Mouse (Mus musculus): ENCODE data around the gene Adamts10.

The Adamts10 gene

DNA sequence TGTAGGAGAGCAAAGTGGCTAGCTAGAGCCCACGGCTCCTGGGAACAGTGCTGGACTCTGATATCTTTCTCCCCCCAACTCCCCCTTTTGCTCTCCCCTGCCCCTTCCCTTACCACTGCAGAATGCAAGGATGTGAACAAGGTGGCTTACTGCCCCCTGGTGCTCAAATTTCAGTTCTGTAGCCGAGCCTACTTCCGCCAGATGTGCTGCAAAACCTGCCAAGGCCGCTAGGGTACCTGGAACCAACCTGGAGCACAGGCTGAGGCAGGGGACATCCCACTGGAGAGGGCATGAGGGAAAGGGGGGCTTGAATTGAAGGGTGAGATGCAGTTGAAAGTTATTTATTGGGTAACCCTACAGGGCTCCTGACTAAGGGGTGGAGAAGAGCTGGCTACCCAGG lies 29.0 kb downstream of the Adamts10 start:
- peak in 1 of 2 experiments; percentile 64 for DNase-seq (ENCODE audit: low spot score in 2 of 2)

GRCm38 (mm10) chr17:33554536-33554935 lies 30.5 kb downstream of the Adamts10 start:
- DNase-seq (ENCODE audit: low spot score in 2 of 2): no peak

GRCm38 (mm10) chr17:33555223-33555855 lies 31.3 kb downstream of the Adamts10 start, which contains the start of gene Myo1f:
Gene Myo1f, plus strand, starts transcription at chr17:33555707.
- peak; percentile 19 to 60 for DNase-seq (ENCODE audit: low spot score in 2 of 2)

DNA sequence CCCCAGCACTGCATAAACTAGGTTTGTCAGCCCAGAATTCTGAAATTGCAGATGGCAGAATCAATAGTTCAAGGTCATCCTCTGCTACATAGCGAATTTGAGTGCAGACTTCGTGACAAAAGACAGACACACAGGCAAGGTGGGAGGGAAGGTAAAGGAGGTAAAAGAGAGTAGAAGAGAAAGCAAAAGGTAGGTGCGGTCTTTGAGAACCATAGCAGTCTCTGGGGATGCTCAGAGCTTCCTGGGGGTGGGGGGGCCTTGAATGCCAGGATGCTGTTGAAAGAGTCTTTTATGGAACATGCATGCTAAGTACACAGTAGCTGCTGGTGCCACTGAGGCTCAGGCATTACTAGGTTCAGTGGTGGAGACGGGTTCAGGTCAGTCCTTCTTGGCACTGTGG lies 33.9 kb downstream of the Adamts10 start:
- no peak for DNase-seq (ENCODE audit: low spot score in 2 of 2)

GRCm38 (mm10) chr17:33563527-33564076 lies 39.6 kb downstream of the Adamts10 start:
- no peak for DNase-seq (ENCODE audit: low spot score in 2 of 2)

- DNase-seq (ENCODE audit: low spot score in 2 of 2): no peak
Observed at GRCm38 (mm10) chr17:33564599-33564998, 40.6 kb downstream of the Adamts10 start.

DNA sequence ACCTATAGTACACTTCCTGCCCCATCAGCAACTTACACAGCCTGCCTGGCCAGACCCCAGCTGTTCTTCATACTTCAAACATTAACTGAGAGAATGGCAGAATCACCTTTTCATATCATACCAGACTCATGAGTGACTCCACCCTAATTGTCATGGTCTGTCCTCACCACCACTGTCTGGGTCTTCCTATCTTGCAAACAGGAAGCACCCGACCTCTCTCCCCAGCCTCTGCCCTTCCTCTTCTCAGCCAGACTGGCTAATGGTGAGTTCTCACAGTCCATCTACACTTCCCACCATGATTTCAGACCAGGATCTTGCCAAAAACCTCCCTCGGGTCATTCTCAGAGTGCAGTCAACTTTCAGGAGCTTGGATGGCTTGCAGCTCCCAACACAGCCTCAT lies 42.2 kb downstream of the Adamts10 start:
- DNase-seq (ENCODE audit: low spot score in 2 of 2): no peak

GRCm38 (mm10) chr17:33584061-33584460 lies 60.1 kb downstream of the Adamts10 start:
- DNase-seq (ENCODE audit: low spot score in 2 of 2): no peak

DNA sequence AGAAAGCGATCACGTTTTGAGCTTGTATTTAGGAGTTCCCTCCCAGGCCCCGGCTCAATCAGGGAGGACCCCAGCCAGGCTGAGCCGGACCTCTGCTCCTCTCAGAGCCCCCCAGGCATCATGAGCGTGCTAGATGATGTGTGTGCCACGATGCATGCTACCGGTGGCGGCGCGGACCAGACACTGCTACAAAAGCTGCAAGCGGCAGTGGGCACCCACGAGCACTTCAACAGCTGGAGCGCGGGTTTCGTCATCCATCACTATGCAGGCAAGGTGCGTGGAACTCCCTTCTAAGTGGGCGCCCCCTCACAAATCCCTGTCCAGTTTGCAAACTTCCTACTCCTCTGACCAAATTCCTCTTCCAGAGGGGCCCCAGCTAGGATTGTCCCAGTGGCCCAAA lies 62.0 kb downstream of the Adamts10 start:
- DNase-seq (ENCODE audit: low spot score in 2 of 2): no peak

GRCm38 (mm10) chr17:33597271-33597670 lies 73.3 kb downstream of the Adamts10 start:
- no peak for DNase-seq (ENCODE audit: low spot score in 2 of 2)

DNA sequence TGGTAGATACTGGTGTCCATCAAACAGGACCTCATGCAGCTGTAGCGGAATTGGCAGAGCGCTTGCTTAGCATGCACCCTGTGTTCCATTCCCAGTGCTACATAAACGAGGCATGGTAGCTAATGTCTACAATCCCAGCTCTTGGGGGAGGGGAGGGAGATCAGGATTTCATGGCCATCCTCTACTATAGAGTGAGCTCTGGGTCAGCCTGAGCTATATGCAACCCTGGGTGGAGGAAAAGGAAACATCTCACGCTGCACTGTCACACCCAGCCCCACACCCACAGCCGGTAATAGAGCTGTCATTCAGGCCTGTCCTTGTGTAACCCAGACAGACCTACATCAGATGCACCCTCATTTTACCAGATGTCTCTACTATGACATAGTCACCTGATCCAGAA lies 74.5 kb downstream of the Adamts10 start:
- DNase-seq (ENCODE audit: low spot score in 2 of 2): no peak

GRCm38 (mm10) chr17:33599836-33600475 lies 76.0 kb downstream of the Adamts10 start:
- DNase-seq (ENCODE audit: low spot score in 2 of 2): no peak

GRCm38 (mm10) chr17:33600831-33601230 lies 76.8 kb downstream of the Adamts10 start:
- DNase-seq (ENCODE audit: low spot score in 2 of 2): no peak

- peak in 1 of 2 experiments; percentile 9 for DNase-seq (ENCODE audit: low spot score in 2 of 2)
Observed at GRCm38 (mm10) chr17:33601947-33602346, 77.9 kb downstream of the Adamts10 start.

All from spleen, postnatal 10 days (tissue).